Mouse (Mus musculus) E14TG2a.4 (cell line): ENCODE measurements around the gene Adk.

Source experiments
- CTCF ChIP-seq: conservative IDR thresholded peaks from 2 replicates; pipeline ENCODE4 v1.5.1; 2014; ENCODE audit warnings: low read length
- POU5F1 ChIP-seq: IDR thresholded peaks from 2 replicates; pipeline ENCODE4 v1.6.1; 2014; ENCODE audit warnings: low read length, borderline replicate concordance

DNA sequence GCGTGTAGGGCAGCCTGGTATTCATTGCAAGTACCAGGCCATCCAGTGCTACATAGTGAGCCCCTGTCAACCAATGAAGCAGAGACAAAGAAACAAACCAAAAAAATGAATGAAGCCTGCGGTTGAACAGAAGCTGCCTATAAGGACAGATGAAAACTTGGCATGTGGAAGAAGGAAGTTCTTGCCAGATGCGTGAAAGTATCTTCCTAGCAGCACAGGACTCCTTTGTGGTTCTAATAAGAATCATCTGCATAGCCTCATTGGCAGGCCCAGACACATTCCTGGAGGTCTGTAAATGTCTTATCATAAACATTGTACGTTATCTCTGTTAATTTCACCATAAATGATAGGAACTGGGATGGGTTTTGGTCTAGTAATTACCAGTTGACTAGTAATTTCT, 154.1 kb downstream of the Adk start:
- TF ChIP-seq CTCF: no peak
- no peak for TF ChIP-seq POU5F1
